Mouse (Mus musculus): ENCODE measurements around the gene Pdcd7.
"Not testable (repeated sequence)": the region's sequence is repeated elsewhere in the genome, so short reads cannot be mapped to it uniquely, and the experiment has no call there.

Gene Pdcd7

GRCm38 (mm10) chr9:65345854-65346475 is at the start of gene Pdcd7:
Pdcd7 (plus strand) TSS chr9:65346104.
- DNase-seq (ENCODE audit: extremely low spot score, low spot score): peak; percentile 98

GRCm38 (mm10) chr9:65297056-65297455 is 48.8 kb upstream of the Pdcd7 start:
- DNase-seq (ENCODE audit: extremely low spot score, low spot score): no peak

GRCm38 (mm10) chr9:65298761-65299160 is 47.1 kb upstream of the Pdcd7 start:
- no peak for DNase-seq (ENCODE audit: extremely low spot score, low spot score)

- DNase-seq (ENCODE audit: extremely low spot score, low spot score): no peak
Measured at GRCm38 (mm10) chr9:65299650-65300049, 46.3 kb upstream of the Pdcd7 start.

- no peak for DNase-seq (ENCODE audit: extremely low spot score, low spot score)
Measured at GRCm38 (mm10) chr9:65302327-65302983, 43.4 kb upstream of the Pdcd7 start.

GRCm38 (mm10) chr9:65303586-65303985 is 42.3 kb upstream of the Pdcd7 start:
- no peak for DNase-seq (ENCODE audit: extremely low spot score, low spot score)

GRCm38 (mm10) chr9:65304300-65304699 is 41.6 kb upstream of the Pdcd7 start:
- no peak for DNase-seq (ENCODE audit: extremely low spot score, low spot score)

GRCm38 (mm10) chr9:65306672-65307071 is 39.2 kb upstream of the Pdcd7 start:
- no peak for DNase-seq (ENCODE audit: extremely low spot score, low spot score)

GRCm38 (mm10) chr9:65308011-65308410 is 37.9 kb upstream of the Pdcd7 start:
- no peak for DNase-seq (ENCODE audit: extremely low spot score, low spot score)

GRCm38 (mm10) chr9:65312669-65313357 is 33.1 kb upstream of the Pdcd7 start:
- DNase-seq (ENCODE audit: extremely low spot score, low spot score): peak; percentile 19

GRCm38 (mm10) chr9:65313846-65314245 is 32.1 kb upstream of the Pdcd7 start:
- DNase-seq (ENCODE audit: extremely low spot score, low spot score): no peak

GRCm38 (mm10) chr9:65322255-65322900 is 23.5 kb upstream of the Pdcd7 start:
- DNase-seq (ENCODE audit: extremely low spot score, low spot score): no peak

- no peak for DNase-seq (ENCODE audit: extremely low spot score, low spot score)
Measured at GRCm38 (mm10) chr9:65325971-65326370, 19.9 kb upstream of the Pdcd7 start.

- DNase-seq (ENCODE audit: extremely low spot score, low spot score): no peak
Measured at GRCm38 (mm10) chr9:65327371-65327770, 18.5 kb upstream of the Pdcd7 start.

- DNase-seq (ENCODE audit: extremely low spot score, low spot score): no peak
Measured at GRCm38 (mm10) chr9:65333958-65334357, 11.9 kb upstream of the Pdcd7 start.

- DNase-seq (ENCODE audit: extremely low spot score, low spot score): no peak
Measured at GRCm38 (mm10) chr9:65339146-65339545, 6.8 kb upstream of the Pdcd7 start.

- DNase-seq (ENCODE audit: extremely low spot score, low spot score): no peak
Measured at GRCm38 (mm10) chr9:65340414-65340813, 5.5 kb upstream of the Pdcd7 start.

GRCm38 (mm10) chr9:65345439-65345838 is 465 bp upstream of the Pdcd7 start:
- DNase-seq (ENCODE audit: extremely low spot score, low spot score): not testable (repeated sequence)

- peak; percentile 75 for DNase-seq (ENCODE audit: extremely low spot score, low spot score)
Measured at GRCm38 (mm10) chr9:65346476-65347111, 690 bp downstream of the Pdcd7 start.

GRCm38 (mm10) chr9:65347112-65347850 is 1.4 kb downstream of the Pdcd7 start:
- no peak for DNase-seq (ENCODE audit: extremely low spot score, low spot score)

- no peak for DNase-seq (ENCODE audit: extremely low spot score, low spot score)
Measured at GRCm38 (mm10) chr9:65353251-65353650, 7.3 kb downstream of the Pdcd7 start.

Measured in neural tube, embryonic 10.5 days (tissue).